Mouse (Mus musculus) layer of hippocampus, adult 9-11 months (tissue): ENCODE measurements around the gene Synm.

Source experiments
- DNase-seq: peaks from one replicate; pipeline ENCODE4 v3.0.0; 2022

The Synm gene

GRCm38 (mm10) chr7:67747731-67748305 lies 11.7 kb downstream of the Synm start:
- no peak for DNase-seq

GRCm38 (mm10) chr7:67741706-67742105 lies 17.8 kb downstream of the Synm start:
- DNase-seq, result no peak

- no peak for DNase-seq
Observed at GRCm38 (mm10) chr7:67740796-67741195, 18.7 kb downstream of the Synm start.

DNA sequence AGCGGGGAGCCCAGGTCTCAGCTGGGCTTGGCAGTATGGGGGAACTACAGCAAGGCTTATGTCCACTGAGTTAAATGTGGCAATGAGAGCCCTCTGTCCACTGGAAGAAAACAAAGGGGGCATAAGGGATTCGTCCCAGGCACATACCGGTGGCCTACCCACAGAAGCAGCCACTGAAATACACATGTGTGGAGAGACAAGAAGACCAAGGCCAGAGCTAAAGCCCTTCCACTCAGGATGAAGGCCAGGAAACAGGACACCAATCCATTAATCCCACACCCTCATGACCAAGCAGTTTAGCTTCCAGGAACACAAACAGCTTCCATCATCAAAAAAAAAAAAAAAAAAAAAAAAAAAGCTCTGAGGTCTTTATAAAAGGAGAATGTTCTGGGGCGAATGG lies 19.2 kb downstream of the Synm start:
- DNase-seq, result no peak

DNA sequence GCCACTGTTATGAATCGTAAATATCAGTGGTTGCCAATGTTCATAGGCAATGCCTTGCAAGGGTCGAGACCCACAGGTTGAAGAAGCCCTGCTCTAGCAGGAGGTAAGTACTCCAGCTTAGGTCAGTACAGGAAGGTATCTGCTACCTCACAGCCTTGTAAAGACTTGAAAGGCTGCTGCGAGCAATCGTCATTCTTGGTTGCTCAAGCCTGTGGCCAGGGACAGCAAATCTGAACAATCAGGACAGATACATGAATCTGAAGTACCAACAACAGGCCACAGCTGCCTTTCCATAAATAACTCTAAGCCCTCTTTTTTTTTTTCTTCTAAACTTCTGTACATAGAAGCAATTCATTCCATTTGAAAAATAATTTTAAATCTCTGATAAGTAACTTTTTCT lies 27.3 kb downstream of the Synm start:
- no peak for DNase-seq

DNA sequence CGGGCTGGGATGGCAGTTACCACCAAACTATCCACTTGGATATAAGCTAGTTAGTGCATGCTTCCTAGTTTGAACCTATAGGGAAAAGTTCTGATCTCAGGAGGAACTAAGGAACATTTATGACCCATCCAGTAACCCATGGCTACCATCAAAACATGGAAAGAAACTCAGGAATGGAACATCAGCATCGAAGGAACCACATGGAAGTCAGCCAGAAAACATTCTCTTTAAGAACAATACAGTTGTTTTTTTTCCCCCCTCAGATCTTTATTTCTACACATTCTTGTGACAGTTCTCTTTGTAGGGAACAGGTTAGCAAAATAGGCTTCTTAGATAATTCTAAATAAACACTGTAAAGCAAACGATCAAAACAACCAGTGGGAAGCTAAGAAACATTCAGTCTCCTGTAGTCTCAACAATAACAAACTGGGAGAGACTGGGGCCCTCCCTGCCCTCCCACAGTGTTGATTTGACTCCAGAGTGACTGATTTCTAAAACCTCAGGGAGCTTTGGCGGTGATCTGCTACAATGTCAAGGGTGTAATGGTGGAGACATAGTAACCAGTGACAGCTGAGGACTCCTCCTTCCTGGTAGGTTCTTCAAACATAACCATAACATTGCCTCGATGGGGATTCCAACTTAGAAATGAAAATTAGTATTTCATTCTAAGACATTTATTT lies 29.0 kb downstream of the Synm start:
- no peak for DNase-seq

GRCm38 (mm10) chr7:67728809-67729208 lies 30.7 kb downstream of the Synm start:
- no peak for DNase-seq

DNA sequence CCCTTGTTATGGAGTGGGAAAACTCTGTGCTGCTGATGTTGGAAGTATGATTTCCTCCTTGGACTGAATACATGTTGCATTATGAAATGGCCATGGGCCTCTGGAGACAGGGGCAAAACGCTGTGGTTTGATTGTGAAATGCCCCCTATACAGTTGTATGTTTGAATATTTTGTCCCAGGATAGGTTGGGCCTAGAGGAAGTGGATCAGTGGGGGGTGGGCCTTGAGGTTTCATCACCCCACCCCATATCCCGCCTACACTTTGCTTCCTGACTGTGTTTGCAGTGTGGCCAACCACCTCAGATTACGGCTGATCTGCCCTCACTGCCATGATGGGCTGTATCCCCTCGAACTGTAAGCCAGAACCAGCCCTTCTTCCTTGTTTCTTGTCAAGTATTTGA lies 31.3 kb downstream of the Synm start:
- no peak for DNase-seq

- no peak for DNase-seq
Observed at GRCm38 (mm10) chr7:67725016-67725415, 34.5 kb downstream of the Synm start.

- no peak for DNase-seq
Observed at GRCm38 (mm10) chr7:67724536-67724935, 35.0 kb downstream of the Synm start.

DNA sequence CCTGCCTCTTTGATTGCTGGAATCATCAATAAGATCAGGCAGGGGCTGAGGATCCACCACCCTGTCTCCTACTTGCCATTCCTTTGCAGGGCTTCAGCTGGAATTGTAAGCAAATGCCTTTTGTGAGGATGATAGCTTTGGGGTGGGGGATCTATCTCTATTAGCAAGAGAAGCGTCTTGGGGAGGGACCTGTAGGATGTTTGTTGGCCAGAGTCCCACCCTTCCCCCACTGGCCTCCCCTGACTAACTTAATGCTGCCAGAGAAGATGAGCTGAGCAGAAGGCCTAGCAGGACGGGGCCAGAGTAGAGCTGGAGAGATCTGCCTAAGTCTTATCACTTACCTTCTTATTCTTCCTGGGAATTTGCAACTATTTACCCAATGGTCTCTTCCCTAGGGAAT lies 37.4 kb downstream of the Synm start:
- DNase-seq, result no peak

GRCm38 (mm10) chr7:67718804-67719203 lies 40.7 kb downstream of the Synm start:
- no peak for DNase-seq

GRCm38 (mm10) chr7:67717520-67717919 lies 42.0 kb downstream of the Synm start:
- no peak for DNase-seq

GRCm38 (mm10) chr7:67716925-67717324 lies 42.6 kb downstream of the Synm start:
- no peak for DNase-seq

DNA sequence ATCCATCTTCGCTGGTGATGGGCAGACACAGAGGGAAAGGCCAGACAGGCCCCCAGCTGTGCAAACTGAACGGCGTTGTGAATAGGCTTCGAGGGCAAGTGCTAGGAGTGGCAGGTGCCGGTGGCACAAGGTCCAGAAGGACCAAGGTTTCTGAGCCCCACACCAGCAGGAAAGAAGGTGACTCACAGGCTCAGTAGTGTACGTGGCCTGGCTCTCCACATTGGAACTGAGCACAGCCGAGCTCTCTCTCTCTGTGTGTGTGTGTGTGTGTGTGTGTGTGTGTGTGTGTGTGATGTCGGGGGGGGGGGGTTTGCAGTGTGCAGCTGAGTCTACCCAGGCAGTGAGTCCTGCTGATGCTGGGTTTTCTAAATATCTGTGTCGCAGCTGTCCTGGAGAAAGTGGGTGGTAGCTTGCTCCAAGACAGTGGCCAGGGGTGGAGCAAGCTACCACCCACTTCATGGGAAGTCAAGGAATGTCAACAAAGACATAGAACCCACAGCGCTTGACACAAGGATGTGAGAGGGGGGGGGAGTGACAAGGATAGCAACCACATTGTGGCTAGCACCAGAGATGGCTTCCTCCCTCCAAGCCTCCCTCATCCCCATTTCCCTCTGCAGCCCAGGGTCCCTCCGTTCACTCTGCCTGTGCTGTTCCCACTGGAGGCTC lies 43.2 kb downstream of the Synm start:
- no peak for DNase-seq

DNA sequence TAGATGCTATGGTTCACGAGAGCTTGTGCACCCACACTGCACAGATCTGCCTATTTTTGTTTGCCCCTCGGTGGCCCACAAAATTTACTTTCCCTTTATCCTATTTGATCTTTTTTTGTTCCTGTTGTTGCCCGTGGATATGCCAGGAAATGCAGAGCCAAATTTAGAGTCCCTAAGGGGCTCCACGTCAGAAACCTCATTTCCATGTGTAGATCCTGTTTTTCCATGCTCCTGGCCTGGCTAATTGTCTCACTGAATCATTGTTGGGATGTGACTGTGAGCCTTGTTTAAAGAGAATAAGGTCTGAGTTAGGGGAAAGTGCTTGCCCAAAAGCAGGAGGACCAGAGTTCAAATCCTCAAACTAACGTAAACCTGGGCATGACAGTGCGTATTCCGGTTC lies 44.4 kb downstream of the Synm start:
- DNase-seq, result no peak

GRCm38 (mm10) chr7:67713820-67714510 lies 45.6 kb downstream of the Synm start:
- peak; percentile 80 for DNase-seq

- no peak for DNase-seq
Observed at GRCm38 (mm10) chr7:67710216-67710615, 49.3 kb downstream of the Synm start.

GRCm38 (mm10) chr7:67708160-67708559 lies 51.4 kb downstream of the Synm start:
- DNase-seq, result no peak

DNA sequence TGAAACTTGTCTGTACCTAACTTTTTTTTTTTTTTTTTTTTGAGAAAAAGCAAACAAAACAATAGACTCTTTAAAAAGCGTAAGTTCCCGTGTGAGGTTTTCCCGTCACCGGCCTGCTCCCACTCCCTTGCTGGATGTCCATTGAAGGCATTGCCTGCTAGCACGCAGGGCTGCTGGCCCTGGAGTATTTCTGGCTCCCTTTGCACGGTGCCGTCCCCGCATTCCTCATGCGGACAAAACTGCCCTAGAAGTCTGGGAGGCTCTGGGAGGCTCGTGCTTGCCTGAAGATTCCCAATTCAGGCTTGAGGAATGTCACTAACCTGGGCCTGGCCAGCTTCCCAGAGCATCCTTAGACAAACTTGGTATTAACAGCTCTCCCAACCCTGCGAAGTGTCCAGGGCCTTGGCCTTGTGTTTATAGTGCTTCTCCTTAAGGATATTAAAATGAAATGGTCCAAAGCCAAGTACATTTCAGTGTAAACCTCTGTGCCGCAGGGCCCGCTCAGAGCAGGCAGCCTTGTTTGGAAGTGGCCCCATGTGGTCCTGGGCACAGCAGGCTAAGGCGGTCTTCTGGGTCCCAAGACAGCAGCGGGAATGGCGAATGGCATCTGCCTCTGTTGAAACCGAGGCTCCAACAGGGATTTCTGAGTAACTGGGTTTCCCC lies 58.2 kb downstream of the Synm start:
- DNase-seq, result no peak

- DNase-seq, result no peak
Observed at GRCm38 (mm10) chr7:67700846-67701245, 58.7 kb downstream of the Synm start.

- DNase-seq, result no peak
Observed at GRCm38 (mm10) chr7:67699301-67699700, 60.2 kb downstream of the Synm start.

GRCm38 (mm10) chr7:67697892-67698630 lies 61.5 kb downstream of the Synm start:
- DNase-seq, result no peak
